Mouse (Mus musculus) T-helper 1 cell (primary cell): ENCODE measurements around the gene Olfr823.
"Not testable (repeated sequence)": the region's sequence is repeated elsewhere in the genome, so short reads cannot be mapped to it uniquely, and the experiment has no call there.

Experiments used
- in situ Hi-C: fragments of 300-600 bp; cut with MboI, MseI; formaldehyde crosslinking; loops from one replicate; pipeline ENCODE4 v1.15.1; 2025; ENCODE audit warnings: high pct_unique_total_duplicates

Olfr823 gene

GRCm38 (mm10) chr10:130115283-130115682 lies at the start of gene Olfr823:
Olfr823 (minus strand) TSS chr10:130115383.
- in situ Hi-C loops, result not testable (repeated sequence)

GRCm38 (mm10) chr10:130144121-130144520 lies 28.9 kb upstream of the Olfr823 start:
- in situ Hi-C loops, result no loop called here

GRCm38 (mm10) chr10:130142481-130142880 lies 27.3 kb upstream of the Olfr823 start:
- in situ Hi-C loops, result not testable (repeated sequence)

GRCm38 (mm10) chr10:130134811-130135210 lies 19.6 kb upstream of the Olfr823 start:
- in situ Hi-C loops, result loop anchor here (5.0 kb wide), 1 partner anchor 58 kb away; no protein-coding TSS in a partner anchor

- in situ Hi-C loops, result not testable (repeated sequence)
These were observed 14.7 kb upstream of the Olfr823 start, which contains the start of gene Olfr824 for GRCm38 (mm10) chr10:130129900-130130299. Olfr824 (minus strand) TSS chr10:130130000.

- in situ Hi-C loops, result not testable (repeated sequence)
These were observed 862 bp upstream of the Olfr823 start for GRCm38 (mm10) chr10:130116045-130116444.

- in situ Hi-C loops, result no loop called here
These were observed 19.1 kb downstream of the Olfr823 start for GRCm38 (mm10) chr10:130096104-130096503.

- in situ Hi-C loops, result loop anchor here (5.0 kb wide), 1 partner anchor 1066 kb away; no protein-coding TSS in a partner anchor
These were observed 22.2 kb downstream of the Olfr823 start for GRCm38 (mm10) chr10:130092838-130093440.

- in situ Hi-C loops, result no loop called here
These were observed 44.3 kb downstream of the Olfr823 start, which contains the start of gene Olfr822 for GRCm38 (mm10) chr10:130070910-130071309. Olfr822 (plus strand) TSS chr10:130071210.
